Mouse (Mus musculus): ENCODE measurements around the gene Ppfia3. TPM values are rescaled to one million over a fixed set of nuclear protein-coding genes. Genes with fewer than 3 reads are reported as not detected.

Ppfia3 gene
- polyA plus RNA-seq, 1 experiment from 2014 or later: 7.7 TPM

- Histone ChIP-seq H3K9ac (ENCODE audit: low read length) (no peak overlapping the region), H3K4me3 (ENCODE audit: low read depth, low read length) (no peak overlapping the region), H3K36me3 (ENCODE audit: control insufficient read depth, insufficient read depth, low read length) (no peaks in the 10 kb centered on the region), H3K27ac (ENCODE audit: low read depth, low read length) (no peak overlapping the region), H3K4me1 (ENCODE audit: control insufficient read depth, insufficient read depth, low read length) (peaks cover 3% of the 10 kb centered on the region; the same call in 1 of the 2 replicates), H3K4me2 (no peak overlapping the region), H3K27me3 (ENCODE audit: control insufficient read depth, insufficient read depth, low read length) (no peaks in the 10 kb centered on the region), H3K9me3 (ENCODE audit: control insufficient read depth, low read length) (no peaks in the 10 kb centered on the region)
- DNase-seq (ENCODE audit: low spot score, missing footprints): no peak
- ATAC-seq (ENCODE audit: low FRiP score): no peak
- 39% methylated on average over 10 of the region's 10 CpGs for WGBS
Observed at GRCm38 (mm10) chr7:45312686-45313453, 53.9 kb downstream of the Ppfia3 start.

- H3K27ac ChIP-seq (ENCODE audit: low read depth, low read length): no peak overlapping the region
- H3K36me3 ChIP-seq (ENCODE audit: control insufficient read depth, insufficient read depth, low read length): no peaks in the 10 kb centered on the region
- H3K4me1 ChIP-seq (ENCODE audit: control insufficient read depth, insufficient read depth, low read length): peaks cover 3% of the 10 kb centered on the region; the same call in 1 of the 2 replicates
- ATAC-seq (ENCODE audit: low FRiP score) (no peak), DNase-seq (ENCODE audit: low spot score, missing footprints) (no peak)
- no peak overlapping the region for H3K9ac ChIP-seq (ENCODE audit: low read length)
- WGBS: 75% methylated on average over 8 of the region's 8 CpGs
- no peak overlapping the region for H3K4me2 ChIP-seq
- H3K4me3 ChIP-seq (ENCODE audit: low read depth, low read length): no peak overlapping the region
- H3K27me3 ChIP-seq (ENCODE audit: control insufficient read depth, insufficient read depth, low read length): no peaks in the 10 kb centered on the region
- H3K9me3 ChIP-seq (ENCODE audit: control insufficient read depth, low read length): no peaks in the 10 kb centered on the region
Observed at GRCm38 (mm10) chr7:45312023-45312422, 54.8 kb downstream of the Ppfia3 start.

GRCm38 (mm10) chr7:45309455-45309854 lies 57.4 kb downstream of the Ppfia3 start:
- Histone ChIP-seq H3K27ac (ENCODE audit: low read depth, low read length) (no peak overlapping the region), H3K4me1 (ENCODE audit: control insufficient read depth, insufficient read depth, low read length) (peaks cover 12% of the 10 kb centered on the region), H3K4me2 (no peak overlapping the region), H3K27me3 (ENCODE audit: control insufficient read depth, insufficient read depth, low read length) (no peaks in the 10 kb centered on the region), H3K9ac (ENCODE audit: low read length) (peak overlapping the region; percentile 24; the same call in 1 of the 2 replicates), H3K36me3 (ENCODE audit: control insufficient read depth, insufficient read depth, low read length) (no peaks in the 10 kb centered on the region), H3K9me3 (ENCODE audit: control insufficient read depth, low read length) (no peaks in the 10 kb centered on the region), H3K4me3 (ENCODE audit: low read depth, low read length) (no peak overlapping the region)
- peak; percentile 49; the same call in 1 of the 2 replicates for ATAC-seq (ENCODE audit: low FRiP score)
- peak; percentile 96 for DNase-seq (ENCODE audit: low spot score, missing footprints)
- 12% methylated on average over 9 of the region's 9 CpGs for WGBS

GRCm38 (mm10) chr7:45308551-45309240 lies 58.1 kb downstream of the Ppfia3 start:
- DNase-seq (ENCODE audit: low spot score, missing footprints): no peak
- Histone ChIP-seq H3K4me2 (no peak overlapping the region), H3K27me3 (ENCODE audit: control insufficient read depth, insufficient read depth, low read length) (no peaks in the 10 kb centered on the region), H3K9me3 (ENCODE audit: control insufficient read depth, low read length) (no peaks in the 10 kb centered on the region), H3K9ac (ENCODE audit: low read length) (peak overlapping the region; percentile 16; the same call in 1 of the 2 replicates), H3K27ac (ENCODE audit: low read depth, low read length) (no peak overlapping the region), H3K4me1 (ENCODE audit: control insufficient read depth, insufficient read depth, low read length) (peaks cover 12% of the 10 kb centered on the region), H3K4me3 (ENCODE audit: low read depth, low read length) (no peak overlapping the region), H3K36me3 (ENCODE audit: control insufficient read depth, insufficient read depth, low read length) (no peaks in the 10 kb centered on the region)
- ATAC-seq (ENCODE audit: low FRiP score): peak; percentile 25; the same call in 1 of the 2 replicates
- 66% methylated on average over 15 of the region's 15 CpGs for WGBS

- Histone ChIP-seq H3K4me1 (ENCODE audit: control insufficient read depth, insufficient read depth, low read length) (peaks cover 12% of the 10 kb centered on the region), H3K27me3 (ENCODE audit: control insufficient read depth, insufficient read depth, low read length) (no peaks in the 10 kb centered on the region), H3K4me2 (peak overlapping the region; percentile 41), H3K9ac (ENCODE audit: low read length) (peak overlapping the region; percentile 47), H3K27ac (ENCODE audit: low read depth, low read length) (no peak overlapping the region), H3K4me3 (ENCODE audit: low read depth, low read length) (peak overlapping the region; percentile 26), H3K36me3 (ENCODE audit: control insufficient read depth, insufficient read depth, low read length) (no peaks in the 10 kb centered on the region), H3K9me3 (ENCODE audit: control insufficient read depth, low read length) (no peaks in the 10 kb centered on the region)
- DNase-seq (ENCODE audit: low spot score, missing footprints): peak; percentile 96
- ATAC-seq (ENCODE audit: low FRiP score): peak; percentile 74
- 4% methylated on average over 17 of the region's 17 CpGs for WGBS
Observed at GRCm38 (mm10) chr7:45305275-45305674, 61.5 kb downstream of the Ppfia3 start.

- 19% methylated on average over 12 of the region's 13 CpGs for WGBS
- H3K9ac ChIP-seq (ENCODE audit: low read length): peak overlapping the region; percentile 47
- H3K9me3 ChIP-seq (ENCODE audit: control insufficient read depth, low read length): no peaks in the 10 kb centered on the region
- no peaks in the 10 kb centered on the region for H3K36me3 ChIP-seq (ENCODE audit: control insufficient read depth, insufficient read depth, low read length)
- DNase-seq (ENCODE audit: low spot score, missing footprints) (no peak), ATAC-seq (ENCODE audit: low FRiP score) (peak; percentile 5; the same call in 1 of the 2 replicates)
- H3K27ac ChIP-seq (ENCODE audit: low read depth, low read length): no peak overlapping the region
- no peaks in the 10 kb centered on the region for H3K27me3 ChIP-seq (ENCODE audit: control insufficient read depth, insufficient read depth, low read length)
- peak overlapping the region; percentile 41 for H3K4me2 ChIP-seq
- H3K4me1 ChIP-seq (ENCODE audit: control insufficient read depth, insufficient read depth, low read length): peaks cover 12% of the 10 kb centered on the region
- peak overlapping the region; percentile 26 for H3K4me3 ChIP-seq (ENCODE audit: low read depth, low read length)
Observed at GRCm38 (mm10) chr7:45304869-45305268, 62.0 kb downstream of the Ppfia3 start.

GRCm38 (mm10) chr7:45302626-45303025 lies 64.2 kb downstream of the Ppfia3 start:
- H3K36me3 ChIP-seq (ENCODE audit: control insufficient read depth, insufficient read depth, low read length): no peaks in the 10 kb centered on the region
- no peak overlapping the region for H3K4me2 ChIP-seq
- H3K9me3 ChIP-seq (ENCODE audit: control insufficient read depth, low read length): no peaks in the 10 kb centered on the region
- no peak overlapping the region for H3K27ac ChIP-seq (ENCODE audit: low read depth, low read length)
- 86% methylated on average over 8 of the region's 8 CpGs for WGBS
- DNase-seq (ENCODE audit: low spot score, missing footprints): no peak
- H3K4me1 ChIP-seq (ENCODE audit: control insufficient read depth, insufficient read depth, low read length): peaks cover 10% of the 10 kb centered on the region
- H3K4me3 ChIP-seq (ENCODE audit: low read depth, low read length): no peak overlapping the region
- no peak for ATAC-seq (ENCODE audit: low FRiP score)
- H3K27me3 ChIP-seq (ENCODE audit: control insufficient read depth, insufficient read depth, low read length): no peaks in the 10 kb centered on the region
- no peak overlapping the region for H3K9ac ChIP-seq (ENCODE audit: low read length)

GRCm38 (mm10) chr7:45300270-45300669 lies 66.5 kb downstream of the Ppfia3 start:
- Histone ChIP-seq H3K4me3 (ENCODE audit: low read depth, low read length) (no peak overlapping the region), H3K27me3 (ENCODE audit: control insufficient read depth, insufficient read depth, low read length) (no peaks in the 10 kb centered on the region), H3K27ac (ENCODE audit: low read depth, low read length) (no peak overlapping the region), H3K4me1 (ENCODE audit: control insufficient read depth, insufficient read depth, low read length) (peaks cover 8% of the 10 kb centered on the region), H3K36me3 (ENCODE audit: control insufficient read depth, insufficient read depth, low read length) (no peaks in the 10 kb centered on the region), H3K9ac (ENCODE audit: low read length) (no peak overlapping the region), H3K4me2 (no peak overlapping the region), H3K9me3 (ENCODE audit: control insufficient read depth, low read length) (no peaks in the 10 kb centered on the region)
- WGBS: 13% methylated on average over 6 of the region's 6 CpGs
- ATAC-seq (ENCODE audit: low FRiP score): no peak; the same call in 1 of the 2 replicates
- DNase-seq (ENCODE audit: low spot score, missing footprints): peak; percentile 86

- Histone ChIP-seq H3K9ac (ENCODE audit: low read length) (no peak overlapping the region), H3K36me3 (ENCODE audit: control insufficient read depth, insufficient read depth, low read length) (no peaks in the 10 kb centered on the region), H3K4me1 (ENCODE audit: control insufficient read depth, insufficient read depth, low read length) (peaks cover 3% of the 10 kb centered on the region), H3K4me3 (ENCODE audit: low read depth, low read length) (no peak overlapping the region), H3K27ac (ENCODE audit: low read depth, low read length) (no peak overlapping the region), H3K4me2 (no peak overlapping the region), H3K9me3 (ENCODE audit: control insufficient read depth, low read length) (no peaks in the 10 kb centered on the region), H3K27me3 (ENCODE audit: control insufficient read depth, insufficient read depth, low read length) (no peaks in the 10 kb centered on the region)
- 19% methylated on average over 5 of the region's 5 CpGs for WGBS
- DNase-seq (ENCODE audit: low spot score, missing footprints) (peak; percentile 90), ATAC-seq (ENCODE audit: low FRiP score) (peak; percentile 78)
Observed at GRCm38 (mm10) chr7:45299752-45300151, 67.1 kb downstream of the Ppfia3 start.
